Mouse (Mus musculus): ENCODE results near the gene Cacnb3.

Cacnb3 gene

GRCm38 (mm10) chr15:98635291-98635841 is 4.7 kb downstream of the Cacnb3 start:
- no peak for DNase-seq (ENCODE audit: low spot score in 2 of 2)

- DNase-seq (ENCODE audit: low spot score in 2 of 2), result peak in 1 of 2 experiments; percentile 70
Observed at GRCm38 (mm10) chr15:98636517-98636916, 5.9 kb downstream of the Cacnb3 start.

- DNase-seq (ENCODE audit: low spot score in 2 of 2), result no peak
Observed at GRCm38 (mm10) chr15:98637155-98637554, 6.5 kb downstream of the Cacnb3 start.

GRCm38 (mm10) chr15:98640157-98640556 is 9.5 kb downstream of the Cacnb3 start:
- DNase-seq (ENCODE audit: low spot score in 2 of 2), result no peak

GRCm38 (mm10) chr15:98644406-98644805 is 13.8 kb downstream of the Cacnb3 start:
- DNase-seq (ENCODE audit: low spot score in 2 of 2), result no peak

- DNase-seq (ENCODE audit: low spot score in 2 of 2), result no peak
Observed at GRCm38 (mm10) chr15:98645057-98646026, 14.7 kb downstream of the Cacnb3 start.

GRCm38 (mm10) chr15:98646737-98647136 is 16.1 kb downstream of the Cacnb3 start:
- DNase-seq (ENCODE audit: low spot score in 2 of 2), result no peak

GRCm38 (mm10) chr15:98647308-98647707 is 16.7 kb downstream of the Cacnb3 start:
- no peak for DNase-seq (ENCODE audit: low spot score in 2 of 2)

- DNase-seq (ENCODE audit: low spot score in 2 of 2), result no peak
Observed at GRCm38 (mm10) chr15:98648071-98648470, 17.4 kb downstream of the Cacnb3 start.

GRCm38 (mm10) chr15:98651431-98651830 is 20.8 kb downstream of the Cacnb3 start:
- no peak for DNase-seq (ENCODE audit: low spot score in 2 of 2)

GRCm38 (mm10) chr15:98652174-98652573 is 21.5 kb downstream of the Cacnb3 start:
- no peak for DNase-seq (ENCODE audit: low spot score in 2 of 2)

GRCm38 (mm10) chr15:98656982-98657751 is 26.5 kb downstream of the Cacnb3 start:
- no peak for DNase-seq (ENCODE audit: low spot score in 2 of 2)

- DNase-seq (ENCODE audit: low spot score in 2 of 2), result no peak
Observed at GRCm38 (mm10) chr15:98662198-98662566, 31.5 kb downstream of the Cacnb3 start.

GRCm38 (mm10) chr15:98662567-98663545 is 32.2 kb downstream of the Cacnb3 start, which contains the start of gene Ddx23:
Ddx23 (minus strand) TSS chr15:98662894.
- peak; percentile 89 to 97 for DNase-seq (ENCODE audit: low spot score in 2 of 2)

GRCm38 (mm10) chr15:98664042-98664907 is 33.6 kb downstream of the Cacnb3 start:
- no peak for DNase-seq (ENCODE audit: low spot score in 2 of 2)

- no peak for DNase-seq (ENCODE audit: low spot score in 2 of 2)
Observed at GRCm38 (mm10) chr15:98672592-98672991, 42.0 kb downstream of the Cacnb3 start.

GRCm38 (mm10) chr15:98673732-98674131 is 43.1 kb downstream of the Cacnb3 start:
- DNase-seq (ENCODE audit: low spot score in 2 of 2), result no peak

GRCm38 (mm10) chr15:98674284-98674993 is 43.8 kb downstream of the Cacnb3 start:
- no peak for DNase-seq (ENCODE audit: low spot score in 2 of 2)

GRCm38 (mm10) chr15:98674994-98675545 is 44.4 kb downstream of the Cacnb3 start:
- no peak for DNase-seq (ENCODE audit: low spot score in 2 of 2)

Data from left cerebral cortex, adult 9 months (tissue).